Mouse (Mus musculus): Measurements from ENCODE around the gene Perm1. TPM values are rescaled to one million over a fixed set of nuclear protein-coding genes. Genes with fewer than 3 reads are reported as not detected.

Gene Perm1
- total and polyA plus RNA-seq, 2 experiments from 2014 or later: 42.9 to 68.3 TPM

- H3K4me1 ChIP-seq (ENCODE audit: control insufficient read depth, insufficient read depth): peaks cover 37% of the 10 kb centered on the region
- peak; percentile 30; the same call in 1 of the 2 replicates for ATAC-seq (ENCODE audit: insufficient read depth, low read depth)
Observed at GRCm38 (mm10) chr4:156188811-156189323, 26.8 kb upstream of the Perm1 start.

GRCm38 (mm10) chr4:156192421-156193199 lies 23.1 kb upstream of the Perm1 start:
- ATAC-seq (ENCODE audit: insufficient read depth, low read depth) (no peak), DNase-seq (ENCODE audit: low spot score) (no peak)
- peaks cover 6% of the 10 kb centered on the region; the same call in 1 of the 2 replicates for H3K36me3 ChIP-seq (replicated peaks; ENCODE audit: control insufficient read depth, insufficient read depth, low read length)
- 44% methylated on average over 8 of the region's 8 CpGs for WGBS
- H3K27ac ChIP-seq (ENCODE audit: low read depth): peak overlapping the region; percentile 54
- TF ChIP-seq CTCF (IDR thresholded peaks at IDR 0.05; ENCODE audit: low read depth) (no peak), EP300 (IDR thresholded peaks at IDR 0.05; ENCODE audit: low read depth) (no peak)
- no peaks in the 10 kb centered on the region for H3K27me3 ChIP-seq (ENCODE audit: control insufficient read depth, insufficient read depth, low read length)
- no peak overlapping the region for H3K9ac ChIP-seq (replicated peaks; ENCODE audit: low read depth, low read length)
- no peaks in the 10 kb centered on the region for H3K9me3 ChIP-seq (replicated peaks; ENCODE audit: control insufficient read depth, low read length)
- no peak overlapping the region for H3K4me2 ChIP-seq (ENCODE audit: low read depth, low read length)
- H3K4me3 ChIP-seq (ENCODE audit: low read depth, low read length): no peak overlapping the region
- H3K4me1 ChIP-seq (ENCODE audit: control insufficient read depth, insufficient read depth): peaks cover 28% of the 10 kb centered on the region

More at GRCm38 (mm10) chr4:156188811-156189323, 26.8 kb upstream of the Perm1 start:
- TF ChIP-seq EP300 (IDR thresholded peaks at IDR 0.05; ENCODE audit: low read depth) (no peak), CTCF (IDR thresholded peaks at IDR 0.05; ENCODE audit: low read depth) (no peak)
- Histone ChIP-seq H3K4me2 (ENCODE audit: low read depth, low read length) (no peak overlapping the region), H3K27ac (ENCODE audit: low read depth) (no peak overlapping the region), H3K36me3 (replicated peaks; ENCODE audit: control insufficient read depth, insufficient read depth, low read length) (peaks cover 6% of the 10 kb centered on the region; the same call in 1 of the 2 replicates), H3K9ac (replicated peaks; ENCODE audit: low read depth, low read length) (no peak overlapping the region; the same call in 1 of the 2 replicates), H3K27me3 (ENCODE audit: control insufficient read depth, insufficient read depth, low read length) (no peaks in the 10 kb centered on the region), H3K9me3 (replicated peaks; ENCODE audit: control insufficient read depth, low read length) (no peaks in the 10 kb centered on the region), H3K4me3 (ENCODE audit: low read depth, low read length) (no peak overlapping the region)
- WGBS: 33% methylated on average over 6 of the region's 6 CpGs
- no peak for DNase-seq (ENCODE audit: low spot score)

DNA sequence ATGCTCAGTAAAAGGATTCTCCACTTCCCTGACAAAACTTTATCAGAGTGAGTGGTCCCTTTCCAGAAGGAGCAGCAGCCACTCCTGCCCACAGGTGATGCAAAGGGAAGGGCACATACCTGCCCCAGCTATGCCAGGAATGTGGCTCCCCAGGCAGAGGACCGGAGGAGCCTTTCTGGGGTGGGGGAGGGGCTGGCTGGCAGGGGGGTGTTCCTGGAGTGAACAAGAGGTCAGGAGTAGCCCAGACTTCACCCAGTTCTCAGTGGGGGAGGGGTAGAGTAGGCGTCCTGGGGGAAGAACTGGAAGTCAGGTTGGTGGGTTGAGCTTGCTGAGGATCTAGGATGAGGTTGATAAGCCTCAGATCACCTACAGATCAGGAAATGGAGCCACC lies 22.5 kb upstream of the Perm1 start:
- Histone ChIP-seq H3K9me3 (replicated peaks; ENCODE audit: control insufficient read depth, low read length) (no peaks in the 10 kb centered on the region), H3K27ac (ENCODE audit: low read depth) (no peak overlapping the region), H3K4me3 (ENCODE audit: low read depth, low read length) (no peak overlapping the region), H3K27me3 (ENCODE audit: control insufficient read depth, insufficient read depth, low read length) (no peaks in the 10 kb centered on the region), H3K4me2 (ENCODE audit: low read depth, low read length) (no peak overlapping the region), H3K36me3 (replicated peaks; ENCODE audit: control insufficient read depth, insufficient read depth, low read length) (peaks cover 6% of the 10 kb centered on the region; the same call in 1 of the 2 replicates), H3K9ac (replicated peaks; ENCODE audit: low read depth, low read length) (no peak overlapping the region), H3K4me1 (ENCODE audit: control insufficient read depth, insufficient read depth) (peaks cover 28% of the 10 kb centered on the region)
- WGBS: 32% methylated on average over 2 of the region's 2 CpGs
- ATAC-seq (ENCODE audit: insufficient read depth, low read depth): no peak
- TF ChIP-seq EP300 (IDR thresholded peaks at IDR 0.05; ENCODE audit: low read depth): no peak
- TF ChIP-seq CTCF (IDR thresholded peaks at IDR 0.05; ENCODE audit: low read depth): no peak
- DNase-seq (ENCODE audit: low spot score): no peak

DNA sequence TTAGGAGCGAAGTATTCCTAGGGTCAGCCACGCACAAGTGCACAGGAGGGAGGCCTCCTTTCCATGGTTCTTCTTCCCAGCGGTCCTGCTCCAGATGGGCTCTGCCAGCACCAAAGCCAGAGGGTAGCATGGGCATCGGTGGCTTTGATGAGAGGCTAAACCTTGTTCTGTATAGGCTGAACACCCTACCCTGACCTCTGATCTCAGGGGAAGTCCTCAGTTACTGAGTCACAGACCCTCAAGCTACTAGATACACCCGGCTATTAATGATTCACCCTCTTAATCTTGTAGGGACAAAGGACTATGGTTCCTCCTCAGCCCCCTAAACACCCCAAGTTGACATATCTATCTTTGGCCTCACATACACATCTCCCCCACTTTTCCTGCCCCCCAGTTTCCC lies 21.8 kb upstream of the Perm1 start:
- H3K4me1 ChIP-seq (ENCODE audit: control insufficient read depth, insufficient read depth): peaks cover 25% of the 10 kb centered on the region
- DNase-seq (ENCODE audit: low spot score) (no peak), ATAC-seq (ENCODE audit: insufficient read depth, low read depth) (no peak)
- no peak overlapping the region for H3K4me3 ChIP-seq (ENCODE audit: low read depth, low read length)
- WGBS: 80% methylated on average over 5 of the region's 5 CpGs
- H3K27ac ChIP-seq (ENCODE audit: low read depth): no peak overlapping the region
- H3K27me3 ChIP-seq (ENCODE audit: control insufficient read depth, insufficient read depth, low read length): no peaks in the 10 kb centered on the region
- peaks cover 6% of the 10 kb centered on the region; the same call in 1 of the 2 replicates for H3K36me3 ChIP-seq (replicated peaks; ENCODE audit: control insufficient read depth, insufficient read depth, low read length)
- TF ChIP-seq CTCF (IDR thresholded peaks at IDR 0.05; ENCODE audit: low read depth) (no peak), EP300 (IDR thresholded peaks at IDR 0.05; ENCODE audit: low read depth) (no peak)
- H3K9ac ChIP-seq (replicated peaks; ENCODE audit: low read depth, low read length): no peak overlapping the region
- no peaks in the 10 kb centered on the region for H3K9me3 ChIP-seq (replicated peaks; ENCODE audit: control insufficient read depth, low read length)
- no peak overlapping the region for H3K4me2 ChIP-seq (ENCODE audit: low read depth, low read length)

GRCm38 (mm10) chr4:156194346-156194745 lies 21.3 kb upstream of the Perm1 start:
- 75% methylated on average over 6 of the region's 6 CpGs for WGBS
- Histone ChIP-seq H3K4me3 (ENCODE audit: low read depth, low read length) (no peak overlapping the region), H3K9me3 (replicated peaks; ENCODE audit: control insufficient read depth, low read length) (no peaks in the 10 kb centered on the region), H3K27ac (ENCODE audit: low read depth) (no peak overlapping the region), H3K36me3 (replicated peaks; ENCODE audit: control insufficient read depth, insufficient read depth, low read length) (peaks cover 6% of the 10 kb centered on the region; the same call in 1 of the 2 replicates), H3K4me2 (ENCODE audit: low read depth, low read length) (no peak overlapping the region), H3K27me3 (ENCODE audit: control insufficient read depth, insufficient read depth, low read length) (no peaks in the 10 kb centered on the region), H3K4me1 (ENCODE audit: control insufficient read depth, insufficient read depth) (peaks cover 20% of the 10 kb centered on the region), H3K9ac (replicated peaks; ENCODE audit: low read depth, low read length) (no peak overlapping the region)
- DNase-seq (ENCODE audit: low spot score): no peak
- TF ChIP-seq EP300 (IDR thresholded peaks at IDR 0.05; ENCODE audit: low read depth): no peak
- ATAC-seq (ENCODE audit: insufficient read depth, low read depth): no peak

Data from heart, postnatal 0 days (tissue).